Mouse (Mus musculus): Measurements from ENCODE around the gene Il12b.

The Il12b gene

GRCm38 (mm10) chr11:44399763-44400162, at the start of gene Il12b:
Gene Il12b, plus strand, starts transcription at chr11:44400063.
- DNase-seq (ENCODE audit: low read depth): no peak

GRCm38 (mm10) chr11:44354860-44355470, 44.9 kb upstream of the Il12b start:
- no peak for DNase-seq (ENCODE audit: low read depth)

DNA sequence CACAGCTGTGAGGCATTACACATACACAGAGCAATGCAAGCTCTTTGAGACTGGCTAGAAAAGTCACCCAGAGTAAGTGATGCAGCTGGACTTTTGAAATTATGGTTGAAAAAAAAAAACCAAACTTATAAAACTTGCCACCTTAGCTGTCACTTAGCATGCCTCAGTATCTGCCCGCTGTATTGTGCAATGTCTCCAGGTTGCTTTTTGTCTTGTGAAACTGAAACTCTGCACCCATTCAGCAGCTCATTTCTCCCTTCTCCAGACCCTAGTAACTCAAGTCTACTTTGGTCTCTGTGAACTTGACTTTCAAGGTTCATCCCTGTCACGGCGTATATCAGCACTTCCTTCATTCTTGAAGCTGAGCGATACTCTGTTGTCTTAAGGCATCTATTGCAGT, 43.7 kb upstream of the Il12b start:
- DNase-seq (ENCODE audit: low read depth): no peak

DNA sequence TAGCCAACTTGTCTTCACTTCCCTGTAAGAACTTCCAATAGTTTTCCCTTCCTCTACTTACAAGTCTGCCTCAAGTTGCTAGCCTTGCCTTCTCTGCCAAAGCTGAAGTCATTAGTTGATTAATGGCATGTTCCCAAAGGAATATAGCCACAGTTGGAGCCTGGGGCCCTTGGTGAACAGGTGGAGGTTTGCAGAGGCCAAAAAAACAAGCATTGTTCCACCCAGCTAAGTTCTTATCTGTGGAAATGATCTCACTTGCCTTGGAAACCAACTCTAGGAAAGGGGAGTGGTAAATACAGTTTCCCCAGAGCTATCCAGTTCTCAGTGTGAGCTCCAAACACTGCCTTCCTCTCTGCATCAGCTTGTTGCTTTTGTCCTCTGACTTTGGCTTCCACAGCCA, 35.3 kb upstream of the Il12b start:
- DNase-seq (ENCODE audit: low read depth): no peak

- no peak for DNase-seq (ENCODE audit: low read depth)
Observed at GRCm38 (mm10) chr11:44367711-44368110, 32.2 kb upstream of the Il12b start.

DNA sequence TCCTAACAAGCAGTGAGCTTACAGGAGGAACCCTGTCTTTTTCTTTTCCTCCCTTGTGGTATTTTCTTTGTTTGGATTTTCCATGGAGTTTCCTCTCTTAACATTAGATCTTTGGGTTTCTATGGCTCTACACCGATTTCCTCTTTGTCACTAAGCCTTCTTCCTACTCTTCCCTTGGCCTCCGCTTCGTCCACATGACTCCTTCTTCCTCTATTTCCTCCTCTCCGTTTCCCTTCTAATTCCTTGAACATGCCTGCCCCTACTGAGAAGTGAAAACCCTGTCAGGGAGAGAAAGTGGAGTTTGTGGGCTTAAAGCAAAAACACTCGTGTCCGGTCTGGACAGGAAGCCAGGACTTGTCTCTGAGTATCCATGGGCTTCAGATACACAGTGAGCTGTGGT, 27.0 kb upstream of the Il12b start:
- no peak for DNase-seq (ENCODE audit: low read depth)

GRCm38 (mm10) chr11:44377879-44378278, 22.0 kb upstream of the Il12b start:
- no peak for DNase-seq (ENCODE audit: low read depth)

- DNase-seq (ENCODE audit: low read depth): no peak
Observed at GRCm38 (mm10) chr11:44380432-44381051, 19.3 kb upstream of the Il12b start.

GRCm38 (mm10) chr11:44382200-44382599, 17.7 kb upstream of the Il12b start:
- DNase-seq (ENCODE audit: low read depth): no peak

GRCm38 (mm10) chr11:44387031-44387430, 12.8 kb upstream of the Il12b start:
- no peak for DNase-seq (ENCODE audit: low read depth)

GRCm38 (mm10) chr11:44389993-44390701, 9.7 kb upstream of the Il12b start:
- no peak for DNase-seq (ENCODE audit: low read depth)

DNA sequence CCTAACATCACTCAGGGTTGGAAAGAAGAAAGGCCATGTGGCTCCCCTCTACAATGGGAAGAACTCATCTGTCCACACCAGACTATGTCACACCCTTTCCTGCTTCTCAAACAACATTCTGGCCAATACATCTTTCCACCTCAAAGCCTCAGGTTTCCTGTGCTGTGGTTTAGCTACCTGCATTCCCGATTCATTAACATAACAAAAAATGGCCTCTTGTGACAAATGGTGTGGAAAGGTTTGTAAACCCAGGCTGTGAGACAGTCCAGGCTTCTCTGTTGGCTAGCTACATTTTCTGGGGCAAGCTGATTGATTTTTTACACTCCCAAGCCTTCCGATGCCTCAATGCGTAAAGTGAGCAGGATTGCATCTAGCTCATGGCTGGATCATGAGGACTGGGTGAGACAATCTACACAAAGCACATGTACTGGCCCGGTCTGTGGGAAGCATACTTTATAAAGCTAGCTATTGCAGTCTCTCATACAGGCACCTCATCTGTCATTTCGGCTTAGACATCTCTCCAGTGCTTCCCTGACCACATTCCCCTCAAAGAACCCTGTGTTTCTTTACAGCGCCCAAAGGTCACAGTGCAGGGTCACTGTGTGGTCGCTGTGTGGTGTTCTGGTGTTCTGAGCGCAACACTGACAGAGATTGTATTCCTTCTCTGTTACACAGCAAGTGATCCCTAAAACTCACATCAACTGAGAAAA, 6.6 kb upstream of the Il12b start:
- no peak for DNase-seq (ENCODE audit: low read depth)

- DNase-seq (ENCODE audit: low read depth): no peak
Observed at GRCm38 (mm10) chr11:44395401-44395800, 4.5 kb upstream of the Il12b start.

DNA sequence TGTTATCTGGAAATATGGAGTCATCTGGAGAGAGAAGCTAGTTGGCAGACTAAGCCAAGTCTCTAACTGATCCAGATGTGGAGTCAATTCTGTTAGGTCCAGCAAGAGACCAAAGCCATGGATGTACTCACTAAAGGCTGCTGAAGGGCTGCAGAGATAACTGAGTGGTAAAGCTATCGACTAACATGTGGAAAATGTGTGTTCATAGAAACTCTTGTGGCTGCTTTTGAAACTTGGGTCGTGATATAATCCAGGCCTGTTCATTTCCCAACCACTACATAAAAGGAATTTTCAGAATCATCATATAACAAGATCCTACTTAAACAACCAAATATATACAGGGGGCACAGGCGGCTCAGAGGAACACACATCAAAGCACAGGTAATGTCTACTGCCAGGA, 2.3 kb upstream of the Il12b start:
- no peak for DNase-seq (ENCODE audit: low read depth)

- DNase-seq (ENCODE audit: low read depth): no peak
Observed at GRCm38 (mm10) chr11:44398356-44398755, 1.5 kb upstream of the Il12b start.

DNA sequence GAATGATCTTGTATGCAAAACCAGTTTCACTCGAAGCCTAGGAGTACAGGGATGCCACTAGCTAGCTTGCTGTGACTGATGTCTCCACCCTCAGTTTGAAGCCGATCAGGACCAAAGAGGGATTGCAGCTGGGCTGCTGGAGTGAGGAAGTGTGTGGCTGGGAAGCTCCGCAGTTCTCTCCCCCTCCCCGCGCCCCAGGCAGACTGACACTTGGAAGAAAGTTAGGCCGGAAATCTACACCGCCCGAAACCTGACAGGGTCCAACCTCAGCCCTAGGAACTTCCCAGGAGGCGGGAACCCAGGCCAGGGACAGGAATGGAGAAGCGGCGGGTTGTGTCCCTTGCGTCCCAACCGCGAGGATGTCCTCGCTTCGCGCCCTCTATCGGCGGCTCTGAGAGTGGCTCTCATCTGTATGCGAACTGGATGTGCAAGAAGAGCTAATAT, 1.1 kb upstream of the Il12b start:
- peak; percentile 23 for DNase-seq (ENCODE audit: low read depth)

GRCm38 (mm10) chr11:44401635-44402548, 2.0 kb downstream of the Il12b start:
- DNase-seq (ENCODE audit: low read depth): no peak

GRCm38 (mm10) chr11:44405113-44405512, 5.2 kb downstream of the Il12b start:
- DNase-seq (ENCODE audit: low read depth): no peak

DNA sequence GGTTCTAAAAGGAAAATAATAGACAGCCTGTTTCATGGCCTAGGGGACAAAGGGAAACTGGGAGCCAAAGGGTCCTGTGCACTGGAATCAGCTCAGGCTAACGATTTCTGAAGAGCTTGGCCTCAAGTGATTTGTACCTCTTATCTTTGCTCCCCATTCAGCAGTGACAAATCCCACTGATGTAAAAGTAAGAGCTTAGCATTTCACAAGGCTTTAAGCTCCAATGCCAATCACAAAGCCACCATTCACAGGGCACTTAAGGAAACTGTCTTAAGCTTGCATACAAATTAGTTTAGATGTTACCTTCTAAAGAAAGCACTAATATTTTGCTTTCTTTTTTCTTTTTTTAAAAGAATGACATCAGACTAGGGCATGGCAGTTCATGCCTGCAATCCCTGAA, 6.1 kb downstream of the Il12b start:
- DNase-seq (ENCODE audit: low read depth): no peak

DNA sequence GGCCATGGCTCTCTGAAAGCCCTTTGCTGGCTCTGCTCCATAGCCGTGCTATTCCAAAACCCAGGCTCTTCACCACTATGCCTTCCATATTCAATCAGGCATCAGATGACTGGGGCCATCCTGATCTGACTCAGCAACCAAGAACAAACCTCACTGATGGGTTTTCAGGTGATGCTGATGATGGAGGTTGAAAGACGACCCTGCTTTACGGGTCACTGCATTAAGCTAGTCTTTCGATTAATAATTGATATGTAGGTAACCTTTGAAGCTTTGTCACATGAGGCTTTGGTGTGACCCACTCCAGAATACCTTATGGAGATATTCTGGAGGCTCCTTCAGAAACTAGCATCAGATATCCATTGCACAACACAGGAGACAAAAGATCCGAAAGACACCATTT, 6.6 kb downstream of the Il12b start:
- no peak for DNase-seq (ENCODE audit: low read depth)

DNA sequence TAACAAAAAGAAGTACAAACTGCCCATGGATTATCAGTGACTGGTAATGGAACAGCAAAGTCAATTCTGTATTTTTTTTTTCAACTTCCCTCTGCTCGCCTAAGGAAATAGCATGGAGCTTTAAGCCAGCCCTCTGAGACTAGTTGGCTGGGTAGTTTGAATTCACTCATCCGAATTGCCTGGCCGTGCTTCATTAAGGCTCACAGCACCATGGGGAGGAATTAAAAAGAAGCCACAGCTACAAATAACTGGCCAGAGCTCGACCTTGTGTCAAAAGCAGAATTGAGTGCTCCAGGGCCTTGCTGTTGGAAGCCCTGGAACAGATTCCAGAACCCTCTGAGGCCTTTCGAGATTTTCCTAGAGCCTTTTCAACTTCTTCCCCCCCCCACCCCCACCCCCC, 8.8 kb downstream of the Il12b start:
- DNase-seq (ENCODE audit: low read depth): no peak

DNA sequence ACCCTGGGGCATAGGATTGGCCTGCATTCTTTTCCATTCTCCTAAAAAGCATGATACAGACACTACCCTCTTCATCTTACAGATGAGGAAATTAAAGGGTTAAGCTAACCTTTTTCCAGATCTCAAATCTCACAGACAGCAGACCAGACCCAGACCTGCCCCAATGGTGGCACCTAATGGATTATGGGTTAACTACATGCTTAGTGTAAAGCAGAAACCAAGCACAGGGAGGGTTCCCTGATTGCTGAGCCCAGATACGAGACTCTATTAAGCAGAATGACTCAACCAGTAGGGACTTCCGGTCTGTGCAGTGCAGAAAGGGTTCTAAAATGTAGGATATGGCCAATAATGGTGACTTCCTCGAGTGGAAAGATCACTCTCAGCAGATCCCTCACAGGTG, 10.6 kb downstream of the Il12b start:
- DNase-seq (ENCODE audit: low read depth): no peak
